Mouse (Mus musculus) colon, adult 2 months (tissue): ENCODE measurements around the gene 1700016C15Rik. TPM values are rescaled to one million over a fixed set of nuclear protein-coding genes. Genes with fewer than 3 reads are reported as not detected.

Experiments used
- polyA plus RNA-seq: library from polyadenylated mRNA; depleted of rRNA; stranded (reverse); fragments of >200 nt; gene quantifications from 2 replicates; pipeline ENCODE4 v1.2.3, GENCODE M21; 2012; rRNA removed

Gene 1700016C15Rik
- not detected in 2 replicates for polyA plus RNA-seq

DNA sequence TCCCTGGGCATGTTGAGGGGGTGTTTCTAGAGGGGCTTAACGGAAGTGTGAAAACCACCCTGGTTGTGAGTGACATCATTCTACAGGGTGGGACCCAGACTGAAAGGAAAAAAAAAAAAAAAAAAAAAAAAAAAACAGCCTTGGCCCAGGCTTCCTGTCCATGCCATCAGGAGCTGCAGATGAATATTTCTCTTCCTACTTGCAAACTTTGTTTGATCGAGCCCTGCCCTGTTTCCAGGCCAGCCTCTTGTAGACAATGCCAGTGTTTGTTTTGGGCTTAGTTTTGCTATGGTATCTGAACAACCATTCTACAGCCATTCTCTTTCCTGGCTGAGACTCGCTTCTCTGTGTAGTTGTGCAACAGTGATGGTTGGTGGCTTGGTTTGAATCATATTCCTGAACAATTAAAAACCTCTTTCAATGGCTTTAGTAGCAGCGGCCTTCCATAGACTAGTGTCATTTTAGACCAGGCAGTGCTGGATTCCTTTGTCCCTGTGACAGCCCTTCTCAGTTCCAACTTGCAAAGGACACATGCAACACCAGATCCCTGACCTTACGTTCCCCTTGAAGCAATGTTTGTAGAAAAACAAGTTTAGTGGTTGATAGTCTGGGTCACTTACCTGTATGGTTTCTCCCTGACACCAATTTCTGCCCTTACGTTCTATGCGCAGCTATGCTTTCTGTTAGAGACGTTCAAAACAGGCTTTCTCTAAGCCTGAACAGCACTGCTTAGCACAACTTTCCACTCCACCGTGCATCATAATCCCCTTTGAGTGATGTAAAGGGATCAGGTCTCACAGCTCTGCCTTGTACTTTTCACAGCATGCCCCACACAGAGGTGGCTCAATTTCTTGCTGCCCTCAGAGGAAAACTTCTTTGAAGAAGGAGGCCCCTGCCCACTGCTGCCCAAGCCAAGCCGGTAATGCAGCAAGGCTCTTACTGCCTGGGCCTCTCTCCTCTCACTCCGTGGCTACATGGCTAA lies at the start of gene 1700016C15Rik:
Gene 1700016C15Rik (plus strand): TSS at position 772 of the 982 bp plus-strand sequence.

DNA sequence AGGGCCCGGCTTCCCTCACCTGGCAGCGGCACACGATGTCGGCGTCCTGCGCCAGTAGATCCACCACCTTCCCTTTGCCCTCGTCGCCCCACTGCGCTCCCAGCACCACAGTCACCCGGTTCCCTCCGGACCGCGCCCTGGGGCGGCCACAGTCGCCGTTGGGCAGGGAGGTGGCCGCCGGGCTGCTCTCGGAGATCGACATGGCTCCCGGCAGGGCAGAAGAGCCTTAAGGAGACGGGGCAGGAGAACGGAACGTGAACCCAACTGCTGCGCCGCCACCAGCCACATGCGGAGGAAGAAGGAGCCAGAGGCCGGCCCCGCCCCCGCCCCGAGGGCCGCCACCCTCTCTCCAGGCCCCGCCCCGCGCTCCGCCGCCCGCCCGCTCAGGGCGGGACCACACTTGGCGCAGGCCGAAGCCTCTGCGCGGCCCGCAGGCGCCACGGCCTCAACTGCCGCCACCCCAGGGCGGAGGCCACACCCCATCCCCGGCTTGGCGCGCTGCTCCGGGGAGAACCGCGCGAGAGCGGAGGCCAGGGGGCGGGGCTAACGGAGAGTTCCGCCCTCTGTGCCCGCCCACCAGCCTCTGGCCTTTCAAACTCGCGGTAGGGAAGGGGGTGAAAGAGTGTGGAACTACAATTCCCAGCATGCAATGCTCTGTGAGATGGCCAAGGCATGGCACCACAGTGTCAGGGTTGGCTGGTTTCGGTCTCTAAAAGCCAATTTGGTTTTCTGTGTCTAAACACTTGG lies 66.8 kb downstream of the 1700016C15Rik start, which contains the start of gene Adss:
Gene Adss (minus strand): TSS at position 319 of the 747 bp plus-strand sequence.

Other genes starting within 250 kb of the 1700016C15Rik start
- gene Adss, start 66.7 kb downstream of the 1700016C15Rik start, polyA plus RNA-seq, result 14.0 and 14.7 TPM in 2 replicates